Mouse (Mus musculus): Measurements from ENCODE around the gene Pygo2.

- TF ChIP-seq POLR2A (IDR thresholded peaks at IDR 0.05; ENCODE audit: low read depth, low read length) = no peak
- no peak for TF ChIP-seq CTCF (IDR thresholded peaks at IDR 0.05; ENCODE audit: extremely low read depth, insufficient read length, insufficient replicate concordance, low read depth, low read length)
Measured at GRCm38 (mm10) chr3:89395419-89395805, 34.6 kb upstream of the Pygo2 start.

All from small intestine, adult 2 months (tissue).